Mouse (Mus musculus): ENCODE measurements around the gene Gpr108. TPM values are rescaled to one million over a fixed set of nuclear protein-coding genes. Genes with fewer than 3 reads are reported as not detected.
"Not testable (repeated sequence)": the region's sequence is repeated elsewhere in the genome, so short reads cannot be mapped to it uniquely, and the experiment has no call there.

Gpr108 gene
- polyA plus RNA-seq, 1 experiment from 2014 or later: 39.0 TPM

GRCm38 (mm10) chr17:57283906-57284305, 35.7 kb upstream of the Gpr108 start:
- WGBS: 76% methylated on average over 5 of the region's 5 CpGs
- no peak overlapping the region for H3K4me2 ChIP-seq (replicated peaks; ENCODE audit: low read depth, low read length)

GRCm38 (mm10) chr17:57280411-57280810, 32.2 kb upstream of the Gpr108 start:
- 72% methylated on average over 3 of the region's 3 CpGs for WGBS
- no peaks in the 10 kb centered on the region for H3K27me3 ChIP-seq (ENCODE audit: insufficient read depth, low read length)

More at GRCm38 (mm10) chr17:57283906-57284305, 35.7 kb upstream of the Gpr108 start:
- Histone ChIP-seq H3K9me3 (ENCODE audit: low read length) (no peaks in the 10 kb centered on the region), H3K27me3 (ENCODE audit: insufficient read depth, low read length) (no peaks in the 10 kb centered on the region), H3K4me1 (ENCODE audit: insufficient read depth, low read length) (no peaks in the 10 kb centered on the region), H3K36me3 (ENCODE audit: insufficient read depth, low read length) (no peaks in the 10 kb centered on the region), H3K27ac (ENCODE audit: low read length) (no peak overlapping the region), H3K4me3 (ENCODE audit: low read length) (no peak overlapping the region), H3K9ac (replicated peaks; ENCODE audit: low read length) (no peak overlapping the region)
- 0 out of 2 replicates have a peak, but pooled peaks have one; percentile 17 for ATAC-seq (ENCODE audit: low FRiP score, low TSS enrichment)

GRCm38 (mm10) chr17:57279591-57280224, 31.5 kb upstream of the Gpr108 start:
- H3K9ac ChIP-seq (replicated peaks; ENCODE audit: low read length): no peak overlapping the region
- 60% methylated on average over 9 of the region's 9 CpGs for WGBS
- H3K36me3 ChIP-seq (ENCODE audit: insufficient read depth, low read length): no peaks in the 10 kb centered on the region
- peaks cover 10% of the 10 kb centered on the region for H3K4me1 ChIP-seq (ENCODE audit: insufficient read depth, low read length)
- H3K4me2 ChIP-seq (replicated peaks; ENCODE audit: low read depth, low read length): no peak overlapping the region
- H3K4me3 ChIP-seq (ENCODE audit: low read length): no peak overlapping the region
- H3K9me3 ChIP-seq (ENCODE audit: low read length): no peaks in the 10 kb centered on the region
- no peak overlapping the region for H3K27ac ChIP-seq (ENCODE audit: low read length)
- H3K27me3 ChIP-seq (ENCODE audit: insufficient read depth, low read length): no peaks in the 10 kb centered on the region
- ATAC-seq (ENCODE audit: low FRiP score, low TSS enrichment): no peak

More at GRCm38 (mm10) chr17:57280411-57280810, 32.2 kb upstream of the Gpr108 start:
- Histone ChIP-seq H3K4me1 (ENCODE audit: insufficient read depth, low read length) (peaks cover 10% of the 10 kb centered on the region), H3K9ac (replicated peaks; ENCODE audit: low read length) (no peak overlapping the region), H3K4me3 (ENCODE audit: low read length) (no peak overlapping the region), H3K27ac (ENCODE audit: low read length) (no peak overlapping the region), H3K9me3 (ENCODE audit: low read length) (no peaks in the 10 kb centered on the region), H3K4me2 (replicated peaks; ENCODE audit: low read depth, low read length) (no peak overlapping the region), H3K36me3 (ENCODE audit: insufficient read depth, low read length) (no peaks in the 10 kb centered on the region)
- no peak for ATAC-seq (ENCODE audit: low FRiP score, low TSS enrichment)

- Histone ChIP-seq H3K9ac (replicated peaks; ENCODE audit: low read length) (no peak within 1 kb of the TSS), H3K27me3 (ENCODE audit: insufficient read depth, low read length) (no peaks in the 10 kb centered on the region), H3K36me3 (ENCODE audit: insufficient read depth, low read length) (no peaks in the 10 kb centered on the region), H3K4me1 (ENCODE audit: insufficient read depth, low read length) (peaks cover 16% of the 10 kb centered on the region), H3K4me3 (ENCODE audit: low read length) (no peak within 1 kb of the TSS), H3K4me2 (replicated peaks; ENCODE audit: low read depth, low read length) (no peak within 1 kb of the TSS), H3K27ac (ENCODE audit: low read length) (no peak within 1 kb of the TSS), H3K9me3 (ENCODE audit: low read length) (no peaks in the 10 kb centered on the region)
- 58% methylated on average over 26 of the region's 26 CpGs for WGBS
- ATAC-seq (ENCODE audit: low FRiP score, low TSS enrichment): no peak
Observed at GRCm38 (mm10) chr17:57278943-57279590, 30.8 kb upstream of the Gpr108 start, which contains the start of gene Vav1. Gene Vav1 (plus strand): TSS chr17:57279100.

- H3K27me3 ChIP-seq (ENCODE audit: insufficient read depth, low read length): no peaks in the 10 kb centered on the region
- no peak overlapping the region for H3K4me2 ChIP-seq (replicated peaks; ENCODE audit: low read depth, low read length)
- no peak overlapping the region for H3K9ac ChIP-seq (replicated peaks; ENCODE audit: low read length)
- ATAC-seq (ENCODE audit: low FRiP score, low TSS enrichment): no peak
- H3K4me1 ChIP-seq (ENCODE audit: insufficient read depth, low read length): peaks cover 19% of the 10 kb centered on the region
- no peak overlapping the region for H3K27ac ChIP-seq (ENCODE audit: low read length)
- H3K36me3 ChIP-seq (ENCODE audit: insufficient read depth, low read length): no peaks in the 10 kb centered on the region
- no peak overlapping the region for H3K4me3 ChIP-seq (ENCODE audit: low read length)
- H3K9me3 ChIP-seq (ENCODE audit: low read length): no peaks in the 10 kb centered on the region
- 75% methylated on average over 1 of the region's 2 CpGs for WGBS
Observed at GRCm38 (mm10) chr17:57278537-57278936, 30.3 kb upstream of the Gpr108 start.

GRCm38 (mm10) chr17:57277598-57278261, 29.5 kb upstream of the Gpr108 start:
- H3K9me3 ChIP-seq (ENCODE audit: low read length); H3K27ac ChIP-seq (ENCODE audit: low read length); H3K36me3 ChIP-seq (ENCODE audit: insufficient read depth, low read length); H3K9ac ChIP-seq (replicated peaks; ENCODE audit: low read length); H3K4me3 ChIP-seq (ENCODE audit: low read length); ATAC-seq (ENCODE audit: low FRiP score, low TSS enrichment); H3K4me2 ChIP-seq (replicated peaks; ENCODE audit: low read depth, low read length); H3K27me3 ChIP-seq (ENCODE audit: insufficient read depth, low read length): not testable (repeated sequence)
- peaks cover 19% of the 10 kb centered on the region for H3K4me1 ChIP-seq (ENCODE audit: insufficient read depth, low read length)
- 87% methylated on average over 4 of the region's 5 CpGs for WGBS

GRCm38 (mm10) chr17:57276634-57277121, 28.4 kb upstream of the Gpr108 start:
- H3K9me3 ChIP-seq (ENCODE audit: low read length): no peaks in the 10 kb centered on the region
- peak overlapping the region; percentile 83 for H3K4me2 ChIP-seq (replicated peaks; ENCODE audit: low read depth, low read length)
- peak overlapping the region; percentile 66 for H3K9ac ChIP-seq (replicated peaks; ENCODE audit: low read length)
- under 1% methylated on average over 20 of the region's 20 CpGs for WGBS
- H3K27ac ChIP-seq (ENCODE audit: low read length): no peak overlapping the region
- no peaks in the 10 kb centered on the region for H3K27me3 ChIP-seq (ENCODE audit: insufficient read depth, low read length)
- no peaks in the 10 kb centered on the region for H3K36me3 ChIP-seq (ENCODE audit: insufficient read depth, low read length)
- peak; percentile 60; the same call in 1 of the 2 replicates for ATAC-seq (ENCODE audit: low FRiP score, low TSS enrichment)
- H3K4me1 ChIP-seq (ENCODE audit: insufficient read depth, low read length): peaks cover 19% of the 10 kb centered on the region
- H3K4me3 ChIP-seq (ENCODE audit: low read length): peak overlapping the region; percentile 61

GRCm38 (mm10) chr17:57275997-57276351, 27.7 kb upstream of the Gpr108 start:
- peak overlapping the region; percentile 83 for H3K4me2 ChIP-seq (replicated peaks; ENCODE audit: low read depth, low read length)
- H3K4me1 ChIP-seq (ENCODE audit: insufficient read depth, low read length): peaks cover 19% of the 10 kb centered on the region
- H3K27me3 ChIP-seq (ENCODE audit: insufficient read depth, low read length): no peaks in the 10 kb centered on the region
- H3K9ac ChIP-seq (replicated peaks; ENCODE audit: low read length): peak overlapping the region; percentile 66
- under 1% methylated on average over 13 of the region's 13 CpGs for WGBS
- peak overlapping the region; percentile 61 for H3K4me3 ChIP-seq (ENCODE audit: low read length)
- no peaks in the 10 kb centered on the region for H3K36me3 ChIP-seq (ENCODE audit: insufficient read depth, low read length)
- peak; percentile 31 for ATAC-seq (ENCODE audit: low FRiP score, low TSS enrichment)
- H3K27ac ChIP-seq (ENCODE audit: low read length): no peak overlapping the region
- no peaks in the 10 kb centered on the region for H3K9me3 ChIP-seq (ENCODE audit: low read length)

GRCm38 (mm10) chr17:57275111-57275996, 27.1 kb upstream of the Gpr108 start:
- H3K27ac ChIP-seq (ENCODE audit: low read length): no peak overlapping the region; the same call in 1 of the 2 replicates
- WGBS: under 1% methylated on average over 49 of the region's 53 CpGs

More at GRCm38 (mm10) chr17:57275111-57275996, 27.1 kb upstream of the Gpr108 start:
- peaks cover 19% of the 10 kb centered on the region for H3K4me1 ChIP-seq (ENCODE audit: insufficient read depth, low read length)
- peak overlapping the region; percentile 61 for H3K4me3 ChIP-seq (ENCODE audit: low read length)
- peak overlapping the region; percentile 66 for H3K9ac ChIP-seq (replicated peaks; ENCODE audit: low read length)
- H3K9me3 ChIP-seq (ENCODE audit: low read length): no peaks in the 10 kb centered on the region
- ATAC-seq (ENCODE audit: low FRiP score, low TSS enrichment): peak; percentile 88
- H3K36me3 ChIP-seq (ENCODE audit: insufficient read depth, low read length): no peaks in the 10 kb centered on the region
- no peaks in the 10 kb centered on the region for H3K27me3 ChIP-seq (ENCODE audit: insufficient read depth, low read length)
- H3K4me2 ChIP-seq (replicated peaks; ENCODE audit: low read depth, low read length): peak overlapping the region; percentile 83

All from kidney, embryonic 16.5 days (tissue).